Mouse (Mus musculus) layer of hippocampus, postnatal 10 days (tissue): ENCODE results near the gene Trim38. TPM values are rescaled to one million over a fixed set of nuclear protein-coding genes. Genes with fewer than 3 reads are reported as not detected.
A peak's percentile ranks its signal among the peaks of the same experiment; 100 is the strongest.

ENCODE experiments used
- DNase-seq, 2 experiments: peaks; one replicate each; pipeline ENCODE4 v3.0.0; 2021; ENCODE audit warnings: low spot score in 2 of 2
- total RNA-seq, 2 experiments: library from RNA; stranded (reverse); gene quantifications; 2 replicates each; pipeline ENCODE4 v1.2.3; 2021

The Trim38 gene
- total RNA-seq, 2 experiments from 2014 or later: not detected

DNA sequence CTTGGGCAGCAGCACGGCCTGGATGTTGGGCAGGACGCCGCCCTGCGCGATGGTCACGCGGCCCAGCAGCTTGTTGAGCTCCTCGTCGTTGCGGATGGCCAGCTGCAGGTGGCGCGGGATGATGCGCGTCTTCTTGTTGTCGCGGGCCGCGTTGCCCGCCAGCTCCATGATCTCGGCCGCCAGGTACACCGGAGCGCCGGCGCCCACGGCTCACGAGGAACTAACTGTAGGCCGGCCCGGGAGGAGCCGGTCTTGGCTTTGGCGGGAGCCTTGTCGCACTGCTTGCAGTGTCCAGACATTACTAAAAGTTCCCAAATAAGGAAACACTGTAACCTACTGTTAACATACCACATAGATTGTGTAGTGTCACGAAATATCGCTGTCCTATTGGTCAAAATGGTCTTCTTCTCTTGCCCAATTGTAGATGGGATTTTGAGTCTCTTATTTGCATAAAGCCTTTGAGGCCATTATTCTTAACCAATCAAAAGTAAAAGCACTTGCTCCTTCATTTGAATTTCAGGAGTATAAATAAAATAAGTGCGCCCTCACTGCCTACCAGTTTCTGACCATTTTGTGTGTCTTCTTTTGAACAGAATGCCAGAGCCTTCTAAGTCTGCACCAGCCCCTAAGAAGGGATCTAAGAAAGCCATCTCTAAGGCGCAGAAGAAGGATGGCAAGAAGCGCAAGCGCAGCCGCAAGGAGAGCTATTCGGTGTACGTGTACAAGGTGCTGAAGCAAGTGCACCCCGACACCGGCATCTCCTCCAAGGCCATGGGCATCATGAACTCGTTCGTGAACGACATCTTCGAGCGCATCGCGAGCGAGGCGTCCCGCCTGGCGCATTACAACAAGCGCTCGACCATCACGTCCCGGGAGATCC is 23.3 kb upstream of the Trim38 start, which contains the start of gene Hist1h2bb:
Hist1h2bb (plus strand) TSS at position 534 of the 880 bp plus-strand sequence.
- DNase-seq: peak; percentile 67 to 72

GRCm38 (mm10) chr13:23747081-23747891 is 22.4 kb upstream of the Trim38 start:
- DNase-seq: no peak

GRCm38 (mm10) chr13:23747892-23748288 is 21.8 kb upstream of the Trim38 start:
- no peak for DNase-seq

DNA sequence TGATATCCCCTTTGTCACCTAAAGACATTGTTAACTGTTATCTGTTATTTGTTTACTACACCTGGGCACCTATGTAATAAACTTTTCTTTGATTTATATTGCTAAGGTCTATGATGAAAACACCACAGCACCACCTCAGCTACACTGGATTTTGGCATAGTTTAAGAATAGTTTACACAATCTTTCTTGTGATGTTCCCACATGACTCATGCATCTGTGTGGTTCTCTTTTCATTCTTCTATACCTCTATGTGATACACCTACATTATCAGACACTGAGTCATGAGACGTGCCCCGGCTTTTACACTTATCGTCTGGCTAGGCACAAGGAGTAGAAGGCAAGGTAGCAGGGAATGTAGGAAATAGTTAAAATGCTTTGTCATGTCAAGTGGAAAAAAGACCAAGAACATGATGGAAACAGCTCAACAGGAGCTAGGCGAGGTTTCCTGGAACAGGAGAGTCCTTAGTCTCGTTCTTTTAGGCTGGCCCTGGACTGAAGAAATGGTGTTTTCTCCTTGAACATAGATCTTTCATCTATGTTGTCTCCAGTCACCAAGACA is 20.1 kb upstream of the Trim38 start:
- no peak for DNase-seq

GRCm38 (mm10) chr13:23750839-23751477 is 18.8 kb upstream of the Trim38 start, which contains the start of gene Hist1h2ab:
Gene Hist1h2ab (plus strand): TSS chr13:23751126.
- peak in 1 of 2 experiments; percentile 57 for DNase-seq

DNA sequence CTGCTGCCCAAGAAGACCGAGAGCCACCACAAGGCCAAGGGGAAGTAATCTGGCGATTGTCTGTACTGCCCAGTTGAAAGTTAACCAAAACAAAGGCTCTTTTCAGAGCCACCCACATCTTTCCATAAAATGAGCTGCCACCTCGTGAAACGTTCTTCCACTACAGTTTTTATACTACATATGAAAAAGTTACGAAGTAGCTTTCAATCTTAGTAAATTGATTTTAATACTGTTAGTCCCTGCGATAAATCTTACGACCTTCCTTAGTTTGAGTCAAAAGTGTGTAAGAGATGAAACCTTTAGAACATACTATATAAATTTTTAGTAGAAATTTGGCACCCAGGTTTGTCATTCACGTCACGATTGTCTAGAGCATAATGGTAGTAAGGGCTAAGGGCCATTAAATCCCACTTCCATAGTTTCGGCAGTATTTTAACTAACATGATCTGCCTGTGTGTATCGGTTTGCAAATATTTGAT is 18.2 kb upstream of the Trim38 start:
- no peak for DNase-seq

GRCm38 (mm10) chr13:23752067-23752741 is 17.5 kb upstream of the Trim38 start, which contains the start of gene Hist1h3b:
Gene Hist1h3b (plus strand): TSS chr13:23752267.
- peak; percentile 92 for DNase-seq

GRCm38 (mm10) chr13:23752742-23753172 is 17.0 kb upstream of the Trim38 start:
- DNase-seq: no peak

DNA sequence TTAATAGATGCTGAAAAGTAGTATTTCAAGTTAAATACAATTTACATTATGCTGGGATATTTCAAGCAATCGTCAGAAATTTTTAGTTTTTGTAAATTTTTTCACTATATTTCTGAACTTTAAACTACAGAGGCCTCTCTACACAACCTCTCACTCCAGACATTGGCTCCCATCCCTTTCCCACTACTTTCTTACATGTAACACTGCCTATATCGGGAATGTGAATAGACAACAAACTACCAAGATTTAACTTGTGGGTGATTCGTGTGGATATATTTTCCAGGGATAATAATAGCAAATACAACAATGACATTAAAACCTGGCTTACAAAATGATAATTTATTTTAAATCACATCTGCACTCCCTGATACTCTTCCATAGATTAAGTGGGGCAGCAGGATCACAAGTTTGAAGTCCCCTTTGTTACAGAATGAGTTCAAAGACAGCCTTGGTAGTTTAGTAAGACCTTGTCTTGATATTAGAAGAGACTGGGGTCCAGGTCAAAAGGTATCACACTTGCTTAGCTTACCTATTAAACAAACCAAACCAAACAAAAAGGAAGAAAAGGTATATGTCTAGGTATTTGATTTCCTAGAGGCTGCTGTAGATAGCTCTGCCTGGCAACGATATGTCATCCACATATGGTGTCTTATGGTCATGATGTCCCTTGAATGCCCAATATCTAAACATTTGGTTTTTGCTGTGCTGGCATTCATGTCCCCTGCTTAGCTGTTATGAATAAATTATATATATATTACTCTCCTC is 16.2 kb upstream of the Trim38 start:
- DNase-seq: no peak

DNA sequence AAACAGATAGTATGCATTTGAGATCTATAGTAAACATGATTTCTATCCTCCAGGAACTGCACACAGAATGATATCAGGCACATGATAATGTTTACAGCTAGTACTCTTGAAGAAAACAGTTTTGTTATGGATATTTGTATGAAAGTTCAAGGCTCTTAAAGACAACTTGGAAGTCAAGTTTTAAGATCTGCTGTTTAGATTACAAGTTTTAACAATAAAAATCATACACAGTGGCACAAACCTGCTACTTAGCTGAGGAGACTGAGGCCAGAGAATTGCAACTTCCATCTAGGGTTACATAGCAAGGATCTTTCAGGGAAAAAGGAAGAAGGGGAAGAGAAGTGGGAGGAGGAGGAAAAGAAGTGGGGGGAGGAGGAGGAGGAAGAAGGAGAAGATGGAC is 14.7 kb upstream of the Trim38 start:
- no peak for DNase-seq

- DNase-seq: peak; percentile 77 to 82
These were observed 12.9 kb upstream of the Trim38 start, which contains the start of gene Hist1h4b for GRCm38 (mm10) chr13:23756790-23757189. Gene Hist1h4b (plus strand): TSS chr13:23757013.

GRCm38 (mm10) chr13:23757211-23757773 is 12.4 kb upstream of the Trim38 start:
- DNase-seq: peak in 1 of 2 experiments; percentile 15

GRCm38 (mm10) chr13:23757921-23758320 is 11.8 kb upstream of the Trim38 start:
- no peak for DNase-seq

DNA sequence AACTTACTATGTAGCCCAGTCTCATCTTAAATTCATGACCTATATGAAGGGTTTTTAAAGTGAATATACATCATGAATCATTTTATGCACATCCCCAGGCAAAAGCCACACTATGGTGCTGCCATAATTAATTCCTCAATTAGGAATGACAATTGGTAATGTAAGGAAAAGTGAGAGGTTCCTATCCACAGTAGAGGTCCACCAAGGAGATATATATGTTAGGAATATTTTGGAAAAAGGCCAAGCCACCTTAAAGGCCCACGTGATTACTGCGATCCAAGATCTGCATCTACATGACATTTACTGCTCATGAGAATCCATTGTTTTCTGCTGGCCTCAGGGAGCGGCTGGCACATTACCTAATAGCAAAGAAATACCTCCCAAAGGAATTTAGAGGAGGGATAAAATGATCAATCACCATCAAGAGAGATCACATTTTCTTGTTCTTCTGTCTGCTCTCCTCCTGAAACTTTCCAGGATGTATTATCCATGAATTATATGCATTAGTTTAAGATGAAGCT is 10.4 kb upstream of the Trim38 start:
- no peak for DNase-seq

DNA sequence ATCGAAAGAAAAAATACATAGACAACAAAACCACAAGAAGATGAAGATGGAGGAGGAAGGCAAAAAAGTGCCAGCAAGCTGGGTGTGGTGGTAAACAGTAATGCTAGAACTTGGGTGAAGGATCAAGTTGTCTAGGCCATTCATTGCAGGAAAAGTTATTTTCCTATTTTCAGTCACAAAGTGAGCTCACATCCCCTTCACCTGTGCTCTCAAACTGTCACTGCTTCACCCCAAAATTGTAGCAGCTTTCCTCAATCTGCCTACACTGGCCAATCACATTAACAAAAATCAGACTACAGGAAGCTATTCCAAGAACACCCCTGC is 9.8 kb upstream of the Trim38 start:
- no peak for DNase-seq

DNA sequence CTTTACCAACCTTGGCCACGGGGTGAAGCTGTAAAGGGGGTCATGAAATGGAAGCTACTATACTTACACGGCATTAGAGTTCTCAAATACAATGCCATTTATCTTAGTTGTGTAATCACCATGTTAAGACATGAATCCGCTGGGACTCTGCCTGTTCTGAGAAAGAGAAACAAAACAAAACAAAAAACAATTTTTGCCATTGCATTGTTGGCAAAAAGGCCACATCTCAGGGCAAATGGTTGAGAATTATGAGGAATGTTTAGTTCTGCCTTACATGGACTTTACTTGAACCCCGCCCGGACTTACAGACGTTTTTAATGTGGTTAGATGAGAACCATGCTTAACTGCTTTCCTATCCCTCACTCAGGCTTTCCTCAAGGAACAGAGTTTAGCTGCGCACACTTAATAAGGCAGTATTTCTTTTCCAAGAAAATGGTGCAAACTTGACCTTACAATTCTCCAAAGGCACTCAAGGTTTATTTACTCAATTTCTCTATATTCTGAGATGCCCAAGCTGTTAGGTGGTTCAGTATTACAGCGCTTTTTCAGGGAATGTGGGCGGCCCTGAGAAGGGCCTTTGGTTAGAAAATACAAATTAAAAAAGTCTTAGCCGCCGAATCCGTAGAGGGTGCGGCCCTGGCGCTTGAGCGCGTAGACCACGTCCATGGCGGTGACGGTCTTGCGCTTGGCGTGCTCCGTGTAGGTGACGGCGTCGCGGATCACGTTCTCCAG is 9.3 kb upstream of the Trim38 start:
- DNase-seq: no peak

DNA sequence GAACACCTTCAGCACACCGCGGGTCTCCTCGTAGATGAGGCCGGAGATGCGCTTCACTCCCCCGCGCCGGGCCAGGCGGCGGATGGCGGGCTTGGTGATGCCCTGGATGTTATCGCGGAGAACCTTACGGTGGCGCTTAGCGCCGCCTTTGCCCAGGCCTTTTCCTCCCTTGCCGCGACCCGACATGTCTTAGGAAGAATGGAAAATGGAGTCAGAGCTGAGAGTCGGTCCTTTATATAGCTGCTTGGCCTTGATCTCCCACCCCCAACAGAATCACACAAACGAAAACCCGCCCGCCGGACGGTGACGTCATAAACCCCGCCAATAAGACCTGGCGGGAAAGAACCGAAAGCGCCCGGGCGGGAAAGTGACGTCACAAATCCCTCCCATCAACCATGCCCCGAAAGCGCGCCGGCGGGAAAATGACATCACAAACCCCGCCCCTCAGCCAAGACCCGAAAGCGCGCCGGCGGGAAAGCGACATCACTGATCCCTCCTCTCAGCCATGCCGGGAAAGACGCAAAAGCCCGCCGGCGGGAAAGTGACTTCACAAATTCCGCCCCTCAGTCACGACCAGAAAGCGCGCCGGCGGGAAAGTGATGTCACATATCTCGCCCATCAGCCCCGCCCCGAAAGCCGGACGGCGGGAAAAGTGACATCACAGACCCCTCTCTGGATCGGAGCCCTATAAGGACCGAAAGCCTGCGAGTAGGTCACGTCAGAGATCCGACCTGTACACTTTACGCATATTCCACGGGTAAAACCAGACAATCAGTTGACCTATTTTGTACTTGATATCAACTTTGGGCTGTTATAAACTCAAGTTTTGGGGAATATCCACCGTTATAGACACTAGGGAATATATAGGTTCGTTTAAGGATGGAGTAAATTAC is 8.5 kb upstream of the Trim38 start, which contains the start of gene Hist1h4a:
Hist1h4a (minus strand) TSS at position 259 of the 893 bp plus-strand sequence.
- peak; percentile 98 for DNase-seq
